In genomic region chr19:47463636-47464303, GRCm38 (mm10) we compare ENCODE assay signal across 8 mouse cellular contexts. TPM values are rescaled to one million over a fixed set of nuclear protein-coding genes. Genes with fewer than 3 reads are reported as not detected.
A peak's percentile ranks its signal among the peaks of the same experiment; 100 is the strongest.
DNase-seq lines count a peak whose midpoint lies in the region; ATAC-seq lines count a peak whose summit lies in the region.

No protein-coding gene starts in this region.

- peaks cover 6% of the 10 kb centered on the region; the same call in 1 of the 2 replicates for H3K9me3 ChIP-seq in forebrain, embryonic 10.5 days
- H3K9me3 ChIP-seq in heart, embryonic 14.5 days (ENCODE audit: control insufficient read depth, low read length) = no peaks in the 10 kb centered on the region; the same call in 1 of the 2 replicates
- H3K9me3 ChIP-seq in liver, embryonic 16.5 days (replicated peaks; ENCODE audit: control insufficient read depth, low read length) = no peaks in the 10 kb centered on the region
- no peaks in the 10 kb centered on the region for H3K9me3 ChIP-seq in neural tube, embryonic 13.5 days

- H3K27ac ChIP-seq in forebrain, embryonic 10.5 days = peak overlapping the region; percentile 92
- H3K27ac ChIP-seq in heart, embryonic 14.5 days (replicated peaks in 1 of 2; ENCODE audit: control insufficient read depth in 1 of 2, insufficient read depth in 1 of 2, low read depth in 2 of 2, low read length in 2 of 2) = peak overlapping the region; percentile 83 to 96
- peak overlapping the region; percentile 76 for H3K27ac ChIP-seq in liver, embryonic 16.5 days (ENCODE audit: low read length)
- peak overlapping the region; percentile 90 for H3K27ac ChIP-seq in neural tube, embryonic 13.5 days (replicated peaks)

- H3K4me2 ChIP-seq in heart, embryonic 14.5 days (ENCODE audit: low read length) = peak overlapping the region; percentile 79
- H3K4me2 ChIP-seq in liver, embryonic 16.5 days (ENCODE audit: low read depth, low read length) = peak overlapping the region; percentile 87
- H3K4me2 ChIP-seq in neural tube, embryonic 13.5 days = peak overlapping the region; percentile 90

- H3K27me3 ChIP-seq in forebrain, embryonic 10.5 days (ENCODE audit: poor library complexity, severe bottlenecking) = peaks cover 29% of the 10 kb centered on the region
- H3K27me3 ChIP-seq in heart, embryonic 14.5 days (ENCODE audit: control insufficient read depth, insufficient read depth, low read length) = no peaks in the 10 kb centered on the region
- H3K27me3 ChIP-seq in liver, embryonic 16.5 days (ENCODE audit: control insufficient read depth, insufficient read depth, low read depth, low read length) = peaks cover 32% of the 10 kb centered on the region
- H3K27me3 ChIP-seq in neural tube, embryonic 13.5 days = no peaks in the 10 kb centered on the region

- DNase-seq in adrenal gland, postnatal 4 days (ENCODE audit: low spot score in 2 of 2) = peak; percentile 50 to 61
- DNase-seq in forebrain, embryonic 10.5 days (ENCODE audit: extremely low spot score, low spot score) = peak; percentile 75
- DNase-seq in kidney, postnatal 10 days = peak; percentile 91
- DNase-seq in thymus, adult 18-20 months = peak; percentile 74 to 80

- peaks cover 53% of the 10 kb centered on the region for H3K4me1 ChIP-seq in forebrain, embryonic 10.5 days
- H3K4me1 ChIP-seq in heart, embryonic 14.5 days (ENCODE audit: control insufficient read depth in 2 of 2, insufficient read depth in 2 of 2, low read length in 2 of 2) = peaks cover 21 to 49% of the 10 kb centered on the region in 2 experiments
- peaks cover 30% of the 10 kb centered on the region for H3K4me1 ChIP-seq in liver, embryonic 16.5 days (ENCODE audit: control insufficient read depth, low read depth, low read length)
- H3K4me1 ChIP-seq in neural tube, embryonic 13.5 days (replicated peaks) = peaks cover 58% of the 10 kb centered on the region

- ATAC-seq in CD4-positive, CD25-positive, alpha-beta regulatory T cell, adult 4 months = peak; percentile 87
- peak; percentile 62 for ATAC-seq in heart, embryonic 14.5 days (ENCODE audit: insufficient number of reproducible peaks, insufficient read depth, low FRiP score, low read depth)
- peak; percentile 64 for ATAC-seq in liver, embryonic 16.5 days (ENCODE audit: low read depth)
- ATAC-seq in neural tube, embryonic 13.5 days (ENCODE audit: low read depth) = peak; percentile 64

- H3K9ac ChIP-seq in heart, embryonic 14.5 days (ENCODE audit: low read length) = peak overlapping the region; percentile 95
- peak overlapping the region; percentile 76 for H3K9ac ChIP-seq in liver, embryonic 16.5 days (ENCODE audit: low read depth, low read length)
- H3K9ac ChIP-seq in neural tube, embryonic 13.5 days = peak overlapping the region; percentile 95

- peak overlapping the region; percentile 81 for H3K4me3 ChIP-seq in forebrain, embryonic 10.5 days
- peak overlapping the region; percentile 84 to 89 for H3K4me3 ChIP-seq in heart, embryonic 14.5 days (ENCODE audit: control insufficient read depth in 1 of 2, insufficient read depth in 1 of 2, low read depth in 1 of 2, low read length in 2 of 2)
- peak overlapping the region; percentile 70 for H3K4me3 ChIP-seq in liver, embryonic 16.5 days (ENCODE audit: low read depth, low read length)
- peak overlapping the region; percentile 79 for H3K4me3 ChIP-seq in neural tube, embryonic 13.5 days

- under 1% methylated on average over 46 of the region's 46 CpGs for WGBS in forebrain, embryonic 10.5 days
- under 1% methylated on average over 46 of the region's 46 CpGs for WGBS in heart, embryonic 14.5 days
- under 1% methylated on average over 46 of the region's 46 CpGs for WGBS in liver, embryonic 16.5 days (ENCODE audit: insufficient replicate concordance)
- under 1% methylated on average over 46 of the region's 46 CpGs for WGBS in neural tube, embryonic 13.5 days

- peaks cover 11% of the 10 kb centered on the region for H3K36me3 ChIP-seq in forebrain, embryonic 10.5 days (replicated peaks)
- peaks cover 15% of the 10 kb centered on the region for H3K36me3 ChIP-seq in heart, embryonic 14.5 days (ENCODE audit: control insufficient read depth, insufficient read depth, low read length)
- no peaks in the 10 kb centered on the region for H3K36me3 ChIP-seq in liver, embryonic 16.5 days (ENCODE audit: control insufficient read depth, insufficient read depth)
- no peaks in the 10 kb centered on the region for H3K36me3 ChIP-seq in neural tube, embryonic 13.5 days

RNA-seq across cellular contexts. Expression of gene Sh3pxd2a, which starts 0.4 kb away (rescaled TPM):
- 1 to 10 TPM in 1 of 2 experiments, under 1 TPM in 1; 0.60 to 1.9 TPM for polyA plus RNA-seq in CD4-positive, CD25-positive, alpha-beta regulatory T cell, adult 4 months (2017; shearing (Covaris generic))
- 10 to 100 TPM; 81.7 to 88.7 TPM for total RNA-seq in adrenal gland, postnatal 4 days (2021)
- polyA plus RNA-seq in forebrain, embryonic 10.5 days (2016; fragmentation: Nextera tagmentation; extraction: Ambion mirVana) = 1.5 and 1.8 TPM in 2 replicates
- 8.5 and 9.7 TPM in 2 replicates for polyA plus RNA-seq in heart, embryonic 14.5 days (2014; fragmentation: Nextera tagmentation; extraction: Ambion mirVana)
- polyA plus RNA-seq in liver, embryonic 16.5 days (2015; fragmentation: Nextera tagmentation; extraction: Ambion mirVana) = 0.64 and 0.65 TPM in 2 replicates
- 3.2 and 5.0 TPM in 2 replicates for polyA plus RNA-seq in neural tube, embryonic 13.5 days (2015; fragmentation: Nextera tagmentation; extraction: Ambion mirVana)

Comparison
In these comparisons a context has a peak if more than half of its experiments do, and no peak if none do; other contexts are left out.
1. Peak in every context shown above with its lines: DNase-seq, ATAC-seq, H3K4me3 ChIP-seq and H3K27ac ChIP-seq.